Mouse (Mus musculus): ENCODE measurements around the gene Tbx5.

- no peak for TF ChIP-seq GATA1 (IDR thresholded peaks at IDR 0.05; ENCODE audit: borderline replicate concordance, low read length)
- no peak for TF ChIP-seq FLI1 (IDR thresholded peaks at IDR 0.05; ENCODE audit: low read length)
These were observed 44.7 kb downstream of the Tbx5 start for GRCm38 (mm10) chr5:119877185-119877584.
